Mouse (Mus musculus): ENCODE data around the gene St3gal5. TPM values are rescaled to one million over a fixed set of nuclear protein-coding genes. Genes with fewer than 3 reads are reported as not detected.

The St3gal5 gene
- polyA plus RNA-seq, 1 experiment from 2014 or later = 38.9 TPM

DNA sequence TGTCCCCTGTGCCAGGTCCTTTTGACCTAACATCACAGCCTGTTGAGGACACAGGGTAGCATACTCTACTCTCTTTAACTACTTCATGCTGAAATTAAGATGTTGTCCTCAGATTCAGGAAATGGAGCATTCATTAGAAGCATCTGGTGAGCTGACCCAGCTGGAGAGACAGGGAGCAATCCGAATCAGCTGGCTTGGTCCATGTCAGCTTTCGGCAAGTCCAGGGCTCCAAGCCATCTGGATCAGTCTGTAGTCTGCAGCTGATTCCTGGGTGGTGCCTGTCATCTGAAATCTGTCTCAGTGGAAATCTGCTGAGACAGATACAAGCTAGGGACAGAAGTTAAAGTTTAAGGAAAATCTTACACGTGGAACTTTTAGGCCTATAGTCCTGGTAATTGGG is 23.9 kb downstream of the St3gal5 start:
- H3K4me1 ChIP-seq = 0 out of 2 replicates have a peak, but pooled peaks cover 12% of the 10 kb centered on the region
- no peak overlapping the region for H3K27ac ChIP-seq
- no peaks in the 10 kb centered on the region for H3K9me3 ChIP-seq
- DNase-seq (ENCODE audit: extremely low spot score, low spot score) = no peak
- no peaks in the 10 kb centered on the region for H3K27me3 ChIP-seq (ENCODE audit: poor library complexity, severe bottlenecking)
- no peaks in the 10 kb centered on the region for H3K36me3 ChIP-seq (replicated peaks)
- WGBS = 76% methylated on average over 3 of the region's 3 CpGs
- H3K4me3 ChIP-seq = no peak overlapping the region

DNA sequence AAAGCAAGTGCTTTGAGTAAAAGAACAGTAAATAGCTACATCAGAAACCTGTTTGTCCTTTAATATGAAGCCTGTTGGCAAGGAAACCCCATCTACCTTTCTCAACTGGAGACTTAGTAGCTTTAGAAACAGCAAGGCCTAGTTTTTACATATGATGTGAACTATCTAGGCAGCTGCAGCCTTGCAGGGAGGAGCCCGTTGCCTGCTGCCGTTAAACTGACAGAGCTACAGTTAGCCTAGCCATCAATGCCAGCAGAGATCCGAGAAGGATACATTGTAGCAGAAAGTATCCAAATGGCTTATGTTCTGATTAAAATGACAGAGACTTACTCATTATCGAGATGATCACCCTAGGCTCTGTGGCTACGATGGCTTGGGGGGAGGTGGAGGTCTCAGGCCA is 25.1 kb downstream of the St3gal5 start:
- WGBS = 90% methylated on average over 5 of the region's 5 CpGs
- no peak overlapping the region for H3K27ac ChIP-seq
- H3K4me3 ChIP-seq = no peak overlapping the region
- peaks cover 4% of the 10 kb centered on the region; the same call in 1 of the 2 replicates for H3K36me3 ChIP-seq (replicated peaks)
- DNase-seq (ENCODE audit: extremely low spot score, low spot score) = no peak
- H3K4me1 ChIP-seq = 0 out of 2 replicates have a peak, but pooled peaks cover under 1% of the 10 kb centered on the region
- no peaks in the 10 kb centered on the region for H3K27me3 ChIP-seq (ENCODE audit: poor library complexity, severe bottlenecking)
- H3K9me3 ChIP-seq = no peaks in the 10 kb centered on the region

DNA sequence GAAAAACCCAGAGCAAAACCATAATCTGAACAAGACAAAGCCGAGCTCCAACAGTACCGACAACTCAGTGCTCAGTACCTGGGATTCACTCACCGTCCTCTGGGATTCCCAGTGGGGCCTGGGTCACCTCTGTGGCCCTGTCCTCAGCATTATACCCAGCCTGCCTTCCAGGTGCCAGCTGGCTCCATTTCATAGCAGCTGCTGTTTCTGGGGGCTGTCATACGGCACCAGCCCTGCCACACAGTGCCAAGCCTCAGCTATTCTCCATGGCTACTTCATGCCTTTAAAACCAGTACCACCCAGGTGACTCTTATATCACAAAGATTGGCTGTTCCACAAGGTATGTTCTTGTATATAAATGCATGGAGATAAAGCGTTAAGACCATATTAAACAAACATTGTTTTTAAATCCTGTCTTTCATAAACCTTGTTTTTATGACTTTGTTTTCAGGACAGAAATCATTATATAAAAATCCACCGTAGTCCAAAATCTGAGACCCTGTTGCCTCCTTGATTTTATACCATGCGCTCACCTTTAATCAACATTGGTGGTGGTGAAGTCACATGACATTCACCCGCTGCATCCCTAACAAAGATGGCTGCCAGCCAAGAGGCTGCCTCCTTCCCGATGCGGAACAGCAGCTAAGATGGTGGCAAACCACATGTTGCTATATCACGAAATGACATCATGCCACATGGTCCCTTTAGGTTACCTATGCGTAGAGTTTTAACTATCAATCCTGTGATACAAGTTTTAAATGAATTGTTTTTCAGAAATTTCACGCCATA is 27.1 kb downstream of the St3gal5 start:
- Histone ChIP-seq H3K4me1 (no peaks in the 10 kb centered on the region), H3K27ac (no peak overlapping the region), H3K9me3 (no peaks in the 10 kb centered on the region), H3K36me3 (replicated peaks) (peaks cover 23% of the 10 kb centered on the region), H3K27me3 (ENCODE audit: poor library complexity, severe bottlenecking) (no peaks in the 10 kb centered on the region), H3K4me3 (no peak overlapping the region)
- DNase-seq (ENCODE audit: extremely low spot score, low spot score) = no peak
- 96% methylated on average over 13 of the region's 13 CpGs for WGBS

DNA sequence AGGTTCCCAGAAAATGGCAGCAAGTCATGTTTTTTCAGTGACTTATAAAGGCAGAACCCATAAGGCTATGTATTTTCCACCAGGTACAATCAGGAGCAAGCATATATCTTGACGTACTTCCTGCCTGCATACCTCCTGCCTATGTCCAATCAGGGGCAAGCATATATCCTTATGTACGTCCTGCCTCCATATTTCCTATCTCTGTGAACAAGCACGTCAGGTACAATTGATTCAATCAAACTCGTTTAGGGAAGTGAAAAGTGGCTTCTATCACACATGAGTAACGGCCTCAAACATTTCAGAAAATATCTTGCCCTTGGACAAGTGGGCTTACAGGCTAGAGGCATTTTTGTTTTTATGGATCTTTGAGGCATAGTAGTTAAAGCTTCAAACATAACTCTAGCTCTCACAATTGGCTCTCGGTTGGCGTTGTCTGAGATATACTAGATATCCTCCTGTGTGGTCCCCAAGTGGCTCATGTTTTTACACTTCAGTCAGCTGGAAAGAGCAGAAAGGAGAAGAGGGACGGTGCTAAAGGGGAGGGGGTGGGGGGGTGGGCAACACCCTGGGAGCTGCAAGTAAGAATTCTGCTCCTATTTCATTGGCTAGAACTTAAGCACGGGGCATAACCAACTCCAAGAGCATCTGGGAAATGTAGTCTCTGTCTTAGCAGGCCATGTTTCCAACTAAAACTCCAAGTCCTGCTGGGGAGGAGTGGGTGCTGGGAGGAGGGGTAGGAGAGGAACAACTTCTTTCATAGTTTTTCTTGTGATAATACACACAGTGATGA is 28.9 kb downstream of the St3gal5 start:
- Histone ChIP-seq H3K36me3 (replicated peaks) (peaks cover 40% of the 10 kb centered on the region), H3K27ac (no peak overlapping the region), H3K4me3 (no peak overlapping the region), H3K9me3 (no peaks in the 10 kb centered on the region), H3K4me1 (no peaks in the 10 kb centered on the region), H3K27me3 (ENCODE audit: poor library complexity, severe bottlenecking) (no peaks in the 10 kb centered on the region)
- 87% methylated on average over 9 of the region's 9 CpGs for WGBS
- DNase-seq (ENCODE audit: extremely low spot score, low spot score) = no peak

DNA sequence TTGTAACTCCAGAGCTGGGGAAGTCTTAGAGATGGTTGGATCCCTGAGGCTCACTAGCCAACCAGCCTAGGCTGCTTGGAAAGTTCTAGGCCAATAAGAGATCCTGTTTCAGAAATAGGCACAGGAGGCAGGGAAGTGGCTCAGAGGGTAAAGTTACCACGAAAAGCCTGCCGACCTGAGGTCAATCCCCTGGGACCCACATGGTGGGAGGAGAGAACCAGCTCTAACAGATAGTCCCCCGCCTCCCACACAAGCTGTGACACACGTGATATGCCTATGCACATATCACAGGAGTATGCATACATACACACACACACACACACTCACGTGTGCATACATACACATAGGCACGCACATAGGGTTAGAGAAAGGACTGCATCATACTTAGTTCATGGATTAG is 32.7 kb downstream of the St3gal5 start:
- WGBS = 88% methylated on average over 6 of the region's 6 CpGs
- Histone ChIP-seq H3K4me1 (no peaks in the 10 kb centered on the region), H3K27me3 (ENCODE audit: poor library complexity, severe bottlenecking) (no peaks in the 10 kb centered on the region), H3K27ac (no peak overlapping the region), H3K36me3 (replicated peaks) (peaks cover 77% of the 10 kb centered on the region), H3K9me3 (no peaks in the 10 kb centered on the region), H3K4me3 (no peak overlapping the region)
- no peak for DNase-seq (ENCODE audit: extremely low spot score, low spot score)

DNA sequence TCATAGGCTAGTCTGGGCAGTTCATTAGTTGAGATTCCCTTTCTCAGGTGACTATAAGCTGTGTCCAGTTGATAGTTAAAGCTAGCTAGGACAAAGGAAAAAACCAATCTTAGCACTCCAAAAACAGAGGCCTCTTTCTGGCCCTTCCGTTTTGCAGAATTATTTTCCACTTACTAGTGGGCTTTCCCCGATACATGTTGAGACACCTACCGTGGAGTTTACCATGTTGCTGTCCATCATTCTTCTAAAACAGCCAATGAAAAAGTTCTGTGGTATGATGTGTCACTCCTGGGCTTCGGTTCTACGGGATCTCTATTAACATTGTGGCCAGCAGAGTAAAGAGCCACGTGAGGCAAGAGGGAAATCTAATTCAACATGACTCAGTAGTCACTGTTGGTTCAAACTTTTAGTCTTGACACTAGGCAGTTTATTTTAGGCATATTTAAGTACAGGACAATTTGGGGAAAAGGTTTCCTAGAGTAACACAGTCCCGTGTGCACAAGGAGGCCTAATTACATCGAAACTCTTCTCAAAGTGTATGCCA is 35.4 kb downstream of the St3gal5 start:
- Histone ChIP-seq H3K9me3 (no peaks in the 10 kb centered on the region), H3K27ac (no peak overlapping the region), H3K36me3 (replicated peaks) (peaks cover 83% of the 10 kb centered on the region), H3K4me3 (no peak overlapping the region), H3K27me3 (ENCODE audit: poor library complexity, severe bottlenecking) (no peaks in the 10 kb centered on the region), H3K4me1 (no peaks in the 10 kb centered on the region; the same call in none of the 2 replicates)
- WGBS = 94% methylated on average over 8 of the region's 8 CpGs
- no peak for DNase-seq (ENCODE audit: extremely low spot score, low spot score)

DNA sequence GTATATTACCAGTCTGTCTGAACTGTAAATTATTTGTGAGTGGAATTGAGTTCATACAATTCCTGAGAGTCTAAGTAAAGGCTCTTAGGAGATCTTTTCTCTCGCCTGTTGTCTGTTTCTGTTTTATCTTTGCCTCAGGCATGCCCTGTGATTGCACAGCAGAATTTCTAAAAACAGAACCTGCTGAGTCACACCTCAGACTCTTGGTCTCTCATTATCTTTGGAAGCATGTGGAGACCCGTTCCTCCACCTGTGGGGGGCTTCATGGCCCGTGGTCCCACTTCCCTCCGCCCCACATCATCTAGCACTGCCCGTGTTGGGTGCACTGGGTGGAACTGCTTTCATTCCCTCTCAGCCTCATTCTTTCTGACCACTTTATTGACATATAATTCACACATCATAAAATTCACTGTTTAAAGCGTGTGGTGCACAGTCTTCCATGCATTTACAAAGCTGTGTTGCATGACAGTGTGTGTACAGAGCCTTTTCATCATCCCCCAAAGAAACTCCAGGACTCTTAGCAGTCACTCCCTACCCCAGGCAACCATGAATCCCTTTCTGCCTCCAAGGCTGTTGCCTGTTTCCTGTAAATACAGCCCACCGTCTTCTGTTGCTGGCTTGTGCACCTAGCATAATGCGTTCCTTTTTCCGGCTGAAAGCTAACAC is 37.6 kb downstream of the St3gal5 start:
- Histone ChIP-seq H3K36me3 (replicated peaks) (peaks cover 61% of the 10 kb centered on the region), H3K4me1 (no peaks in the 10 kb centered on the region; the same call in none of the 2 replicates), H3K9me3 (no peaks in the 10 kb centered on the region), H3K27ac (0 out of 2 replicates have a peak overlapping the region, but pooled peaks have one; percentile 9), H3K4me3 (no peak overlapping the region), H3K27me3 (ENCODE audit: poor library complexity, severe bottlenecking) (no peaks in the 10 kb centered on the region)
- WGBS = 87% methylated on average over 9 of the region's 9 CpGs
- no peak for DNase-seq (ENCODE audit: extremely low spot score, low spot score)

DNA sequence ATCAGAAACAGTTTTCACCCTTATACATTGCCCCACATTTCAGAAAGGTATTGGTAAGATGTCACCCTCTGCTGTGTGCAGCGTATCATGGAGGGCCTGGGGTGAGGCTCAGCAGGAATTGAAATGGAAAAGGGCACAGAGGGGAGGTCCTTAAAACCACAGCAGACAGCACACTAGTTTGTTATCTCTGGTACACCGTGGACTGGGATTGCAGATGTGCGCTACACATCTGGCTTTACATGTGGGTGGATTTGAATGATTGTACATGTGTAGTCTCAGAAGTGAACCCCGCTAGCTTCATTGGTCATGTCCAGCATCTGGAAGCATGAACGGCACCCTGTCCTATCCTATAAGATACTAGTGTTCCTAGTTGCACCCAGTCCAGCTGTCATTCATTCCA is 38.6 kb downstream of the St3gal5 start:
- H3K9me3 ChIP-seq = no peaks in the 10 kb centered on the region
- H3K36me3 ChIP-seq (replicated peaks) = peaks cover 51% of the 10 kb centered on the region
- H3K27me3 ChIP-seq (ENCODE audit: poor library complexity, severe bottlenecking) = no peaks in the 10 kb centered on the region
- DNase-seq (ENCODE audit: extremely low spot score, low spot score) = no peak
- H3K4me3 ChIP-seq = no peak overlapping the region
- no peak overlapping the region for H3K27ac ChIP-seq
- H3K4me1 ChIP-seq = no peaks in the 10 kb centered on the region; the same call in none of the 2 replicates
- WGBS = 92% methylated on average over 5 of the region's 5 CpGs

DNA sequence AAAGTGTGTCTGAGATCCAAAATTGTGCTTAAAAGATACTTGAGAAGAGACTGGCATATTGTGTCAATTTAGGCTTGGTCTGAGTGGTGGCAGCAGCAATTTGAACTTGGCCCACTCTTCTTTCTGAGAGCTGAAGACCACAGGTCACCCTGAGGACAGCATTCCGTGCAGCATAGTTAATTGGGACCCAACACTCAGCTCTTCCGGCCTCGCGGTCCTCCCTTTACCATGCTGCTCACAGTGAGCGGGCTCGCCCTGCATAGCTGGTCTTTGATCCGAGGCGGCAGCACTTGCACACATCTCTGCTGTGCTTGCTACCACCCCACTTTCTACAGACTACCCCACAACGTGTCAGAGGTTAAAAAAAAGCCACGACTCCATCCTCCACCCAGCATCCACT is 39.2 kb downstream of the St3gal5 start:
- no peak overlapping the region for H3K4me3 ChIP-seq
- no peaks in the 10 kb centered on the region for H3K27me3 ChIP-seq (ENCODE audit: poor library complexity, severe bottlenecking)
- DNase-seq (ENCODE audit: extremely low spot score, low spot score) = no peak
- no peaks in the 10 kb centered on the region for H3K9me3 ChIP-seq
- 80% methylated on average over 10 of the region's 10 CpGs for WGBS
- H3K36me3 ChIP-seq (replicated peaks) = peaks cover 47% of the 10 kb centered on the region
- H3K27ac ChIP-seq = no peak overlapping the region
- H3K4me1 ChIP-seq = no peaks in the 10 kb centered on the region; the same call in none of the 2 replicates

DNA sequence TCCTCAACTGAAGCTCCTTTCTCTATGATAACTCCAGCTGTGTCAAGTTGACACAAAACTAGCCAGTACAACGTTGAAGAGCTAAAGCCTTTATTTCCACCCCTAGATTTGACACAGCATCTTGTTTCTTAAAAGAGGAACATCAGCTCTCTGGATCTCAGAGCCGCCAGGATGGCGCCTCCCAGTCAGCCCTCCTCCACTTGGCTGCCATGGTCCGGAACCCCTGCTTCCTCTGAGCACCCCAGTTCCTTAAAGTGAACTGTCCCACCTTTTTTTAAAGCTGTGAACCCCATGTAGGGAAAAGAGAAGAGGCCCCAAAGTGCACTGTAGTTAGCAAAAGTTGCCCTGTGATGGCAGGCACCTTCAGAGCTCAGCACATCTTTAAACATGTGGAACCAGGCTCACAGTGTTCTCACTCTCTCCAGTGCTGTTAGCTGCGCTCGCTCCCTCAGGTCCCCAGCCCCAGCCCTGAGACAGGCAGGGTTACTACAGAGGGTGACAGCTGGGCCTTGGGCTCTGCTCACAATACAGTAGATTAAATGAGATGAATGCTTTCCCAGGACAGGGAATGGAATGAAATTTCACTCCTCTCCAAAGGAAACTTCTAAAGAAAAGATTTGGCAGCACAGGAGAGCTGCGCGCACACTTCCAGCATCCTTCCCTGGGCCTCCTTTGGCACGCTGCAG is 42.3 kb downstream of the St3gal5 start:
- H3K27ac ChIP-seq = no peak overlapping the region
- WGBS = 87% methylated on average over 9 of the region's 9 CpGs
- no peaks in the 10 kb centered on the region; the same call in none of the 2 replicates for H3K4me1 ChIP-seq
- peaks cover 37% of the 10 kb centered on the region for H3K36me3 ChIP-seq (replicated peaks)
- H3K4me3 ChIP-seq = no peak overlapping the region
- DNase-seq (ENCODE audit: extremely low spot score, low spot score) = no peak
- H3K27me3 ChIP-seq (ENCODE audit: poor library complexity, severe bottlenecking) = no peaks in the 10 kb centered on the region
- H3K9me3 ChIP-seq = no peaks in the 10 kb centered on the region

DNA sequence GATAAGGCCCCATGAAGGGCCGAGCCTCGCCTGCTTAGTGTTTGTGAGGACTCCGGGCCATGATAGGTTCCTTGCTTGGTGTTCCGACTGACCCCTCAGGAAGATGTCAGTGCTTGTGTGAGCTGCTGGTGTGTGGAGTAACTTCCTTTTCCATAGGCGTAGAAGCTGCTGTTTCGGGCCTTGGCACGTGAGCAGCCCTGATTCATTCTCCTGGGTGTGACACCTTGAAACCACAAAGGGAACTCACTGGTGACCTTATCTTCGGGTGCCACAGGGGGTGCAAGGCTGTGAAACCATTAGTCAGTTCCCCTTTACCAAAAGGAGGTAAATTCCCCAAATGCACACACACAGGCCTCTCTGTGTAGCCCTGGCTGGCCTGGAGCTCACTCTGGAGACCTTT is 43.0 kb downstream of the St3gal5 start:
- H3K4me3 ChIP-seq = no peak overlapping the region
- no peak for DNase-seq (ENCODE audit: extremely low spot score, low spot score)
- 91% methylated on average over 8 of the region's 8 CpGs for WGBS
- no peaks in the 10 kb centered on the region; the same call in none of the 2 replicates for H3K4me1 ChIP-seq
- no peaks in the 10 kb centered on the region for H3K27me3 ChIP-seq (ENCODE audit: poor library complexity, severe bottlenecking)
- no peak overlapping the region for H3K27ac ChIP-seq
- no peaks in the 10 kb centered on the region for H3K9me3 ChIP-seq
- peaks cover 37% of the 10 kb centered on the region for H3K36me3 ChIP-seq (replicated peaks)

DNA sequence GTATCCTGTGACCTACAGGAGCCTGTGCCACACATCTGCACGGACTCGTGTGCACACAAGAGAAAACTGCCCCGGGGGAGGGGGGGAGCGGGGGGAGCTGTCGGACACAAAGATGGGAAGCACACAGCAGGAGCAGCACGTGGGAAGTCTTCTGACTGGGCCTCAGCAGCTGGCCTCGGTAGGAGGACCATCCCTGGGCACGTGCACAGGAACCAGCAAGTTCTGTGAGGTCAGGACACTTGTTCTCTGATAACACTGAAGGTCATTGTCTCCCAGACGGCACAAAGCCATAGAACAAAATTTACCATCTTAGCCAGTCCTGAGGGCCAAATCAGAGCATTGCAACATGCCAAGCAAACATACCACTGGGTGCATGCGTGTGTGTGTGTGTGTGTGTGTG is 43.8 kb downstream of the St3gal5 start:
- no peaks in the 10 kb centered on the region for H3K27me3 ChIP-seq (ENCODE audit: poor library complexity, severe bottlenecking)
- H3K36me3 ChIP-seq (replicated peaks) = peaks cover 31% of the 10 kb centered on the region
- 78% methylated on average over 10 of the region's 10 CpGs for whole genome bisulfite sequencing
- H3K27ac ChIP-seq = no peak overlapping the region
- H3K9me3 ChIP-seq = no peaks in the 10 kb centered on the region
- H3K4me1 ChIP-seq = no peaks in the 10 kb centered on the region; the same call in none of the 2 replicates
- no peak overlapping the region for H3K4me3 ChIP-seq
- DNase-seq (ENCODE audit: extremely low spot score, low spot score) = no peak
